Mouse (Mus musculus): ENCODE data around the gene 1700021F05Rik. TPM values are rescaled to one million over a fixed set of nuclear protein-coding genes. Genes with fewer than 3 reads are reported as not detected.

1700021F05Rik gene
- polyA plus RNA-seq, 1 experiment, result 179 TPM

GRCm38 (mm10) chr10:43516992-43517660 lies 23.7 kb downstream of the 1700021F05Rik start:
- Histone ChIP-seq H3K27ac (replicated peaks; ENCODE audit: low read depth, low read length) (no peak overlapping the region), H3K4me1 (ENCODE audit: control insufficient read depth, insufficient read depth, insufficient read length, low read length) (no peaks in the 10 kb centered on the region), H3K4me3 (ENCODE audit: insufficient read depth, low read depth, low read length) (no peak overlapping the region)

DNA sequence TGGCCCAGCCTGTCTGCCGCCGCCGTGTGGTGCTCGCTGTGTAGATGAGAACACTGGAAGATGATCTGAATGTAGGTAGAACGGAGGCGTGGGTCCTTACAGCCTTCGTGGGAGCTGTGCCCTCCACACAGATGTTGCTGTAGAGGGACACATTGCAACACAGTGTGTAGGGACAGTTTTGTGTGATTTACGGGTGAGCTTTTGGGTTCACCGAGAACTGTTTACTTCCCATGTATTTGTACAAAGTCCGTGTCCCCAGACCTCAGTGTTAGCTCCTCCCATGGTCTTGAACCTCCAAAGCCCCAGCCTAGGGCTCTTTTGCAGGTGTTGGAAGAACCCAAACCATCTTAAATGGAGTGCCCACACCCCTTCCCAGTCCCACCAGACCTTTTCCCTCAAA lies 27.8 kb downstream of the 1700021F05Rik start:
- Histone ChIP-seq H3K4me1 (ENCODE audit: control insufficient read depth, insufficient read depth, insufficient read length, low read length) (no peaks in the 10 kb centered on the region), H3K4me3 (ENCODE audit: insufficient read depth, low read depth, low read length) (no peak overlapping the region), H3K27ac (replicated peaks; ENCODE audit: low read depth, low read length) (no peak overlapping the region)

DNA sequence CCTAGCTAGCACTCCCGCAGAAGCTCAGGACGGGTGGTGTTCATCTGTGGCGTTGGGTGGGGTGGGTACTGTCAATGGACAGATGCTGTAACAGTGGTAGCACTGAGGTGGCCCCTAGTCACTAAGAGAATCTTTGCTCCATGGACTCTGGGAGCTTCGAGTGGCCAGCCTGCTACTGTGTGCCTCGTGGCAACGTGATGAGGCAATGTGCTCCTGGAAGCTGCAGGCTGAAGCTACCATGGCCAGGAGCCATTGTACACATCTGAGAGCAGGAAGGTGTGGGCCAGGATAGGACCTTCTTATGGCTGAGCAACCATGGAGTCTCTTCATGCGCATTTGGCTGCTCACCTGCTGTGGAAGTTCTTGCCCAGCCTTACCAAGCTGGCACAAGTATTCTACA lies 31.6 kb downstream of the 1700021F05Rik start:
- Histone ChIP-seq H3K4me1 (ENCODE audit: control insufficient read depth, insufficient read depth, insufficient read length, low read length) (no peaks in the 10 kb centered on the region), H3K4me3 (ENCODE audit: insufficient read depth, low read depth, low read length) (no peak overlapping the region), H3K27ac (replicated peaks; ENCODE audit: low read depth, low read length) (no peak overlapping the region)

DNA sequence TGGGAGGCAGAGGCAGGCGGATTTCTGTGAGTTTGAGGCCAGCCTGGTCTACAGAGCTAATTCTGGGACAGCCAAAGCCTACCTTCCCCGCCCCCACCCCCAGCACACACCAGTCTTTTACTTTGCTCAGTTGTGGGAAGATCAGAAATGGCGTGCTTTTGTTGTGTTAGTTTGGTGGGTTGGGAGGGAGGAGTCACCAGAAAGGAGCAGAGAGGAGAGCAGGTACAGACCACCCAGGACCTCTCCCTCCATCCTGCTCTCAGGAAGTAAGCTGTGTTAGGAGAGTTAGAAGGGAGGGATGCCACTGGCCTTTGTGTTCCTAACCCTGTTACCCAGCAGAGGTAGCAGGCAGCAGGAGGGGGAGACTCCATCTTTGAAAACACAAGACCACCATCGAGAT lies 33.7 kb downstream of the 1700021F05Rik start:
- H3K27ac ChIP-seq (replicated peaks; ENCODE audit: low read depth, low read length), result no peak overlapping the region
- H3K4me3 ChIP-seq (ENCODE audit: insufficient read depth, low read depth, low read length), result no peak overlapping the region
- no peaks in the 10 kb centered on the region for H3K4me1 ChIP-seq (ENCODE audit: control insufficient read depth, insufficient read depth, insufficient read length, low read length)

DNA sequence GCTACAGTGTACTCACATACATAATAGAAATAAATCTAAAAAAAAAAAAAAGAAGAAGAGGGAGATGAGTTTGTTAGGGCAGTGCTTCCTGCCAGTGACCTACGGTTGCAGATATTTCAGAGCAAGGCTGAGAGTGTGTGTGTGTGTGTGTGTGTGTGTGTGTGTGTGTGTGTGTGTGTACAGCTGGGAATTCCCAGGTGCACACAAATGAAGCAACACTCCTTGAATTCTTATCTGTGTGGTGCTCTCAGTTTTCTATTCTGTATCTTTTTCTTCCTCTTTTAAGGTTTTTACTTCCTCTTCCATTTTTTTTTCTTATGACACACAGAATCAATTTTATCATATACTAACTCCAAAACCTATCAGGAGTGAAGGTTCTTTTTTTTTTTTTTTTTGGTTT lies 36.5 kb downstream of the 1700021F05Rik start:
- no peak overlapping the region for H3K4me3 ChIP-seq (ENCODE audit: insufficient read depth, low read depth, low read length)
- no peak overlapping the region for H3K27ac ChIP-seq (replicated peaks; ENCODE audit: low read depth, low read length)
- no peaks in the 10 kb centered on the region for H3K4me1 ChIP-seq (ENCODE audit: control insufficient read depth, insufficient read depth, insufficient read length, low read length)

DNA sequence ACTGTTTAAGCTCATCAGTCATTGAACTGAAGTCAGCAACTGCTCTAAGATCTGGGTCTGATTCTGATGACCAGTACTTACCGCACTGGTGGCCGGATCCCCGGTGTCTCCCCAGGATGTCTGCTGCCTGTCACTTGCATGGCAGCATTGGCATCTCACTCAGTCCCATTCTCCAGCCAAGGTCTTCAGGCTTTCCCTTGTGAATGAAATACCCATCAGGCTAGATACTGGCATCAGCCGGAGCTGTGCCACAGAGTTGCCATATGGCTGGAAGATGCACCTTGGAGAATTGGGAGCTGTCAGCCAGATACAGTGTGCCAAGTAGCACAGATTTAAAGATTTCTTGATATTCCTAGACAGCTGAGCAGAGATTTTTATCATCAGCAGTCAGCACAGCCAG lies 38.2 kb downstream of the 1700021F05Rik start:
- H3K4me3 ChIP-seq (ENCODE audit: insufficient read depth, low read depth, low read length), result no peak overlapping the region
- no peaks in the 10 kb centered on the region for H3K4me1 ChIP-seq (ENCODE audit: control insufficient read depth, insufficient read depth, insufficient read length, low read length)
- no peak overlapping the region for H3K27ac ChIP-seq (replicated peaks; ENCODE audit: low read depth, low read length)

GRCm38 (mm10) chr10:43490846-43491245 lies 49.9 kb downstream of the 1700021F05Rik start:
- H3K4me1 ChIP-seq (ENCODE audit: control insufficient read depth, insufficient read depth, insufficient read length, low read length), result peaks cover 25% of the 10 kb centered on the region
- H3K27ac ChIP-seq (replicated peaks; ENCODE audit: low read depth, low read length), result peak overlapping the region; percentile 64
- H3K4me3 ChIP-seq (ENCODE audit: insufficient read depth, low read depth, low read length), result no peak overlapping the region

DNA sequence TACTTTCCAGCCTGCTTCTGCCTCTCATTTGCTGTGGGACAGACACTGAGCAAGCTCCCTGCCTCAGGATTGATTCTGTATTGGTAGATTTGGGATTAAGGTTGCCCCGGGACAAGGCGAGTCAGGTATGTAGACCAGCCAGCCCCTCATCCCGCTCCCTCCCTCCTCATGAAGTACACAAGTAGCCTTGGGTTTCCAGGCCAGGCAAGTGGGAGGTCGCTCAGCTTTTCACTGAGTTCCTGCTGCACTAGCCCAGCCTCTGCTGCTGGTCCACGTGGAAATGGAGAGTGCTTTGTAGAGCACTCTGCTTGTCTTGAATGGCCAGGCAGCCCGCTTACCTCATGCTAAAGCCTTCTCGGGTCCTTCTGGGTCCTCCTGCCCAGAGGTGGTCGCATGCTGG lies 50.8 kb downstream of the 1700021F05Rik start:
- no peak overlapping the region for H3K27ac ChIP-seq (replicated peaks; ENCODE audit: low read depth, low read length)
- H3K4me3 ChIP-seq (ENCODE audit: insufficient read depth, low read depth, low read length), result no peak overlapping the region
- peaks cover 28% of the 10 kb centered on the region for H3K4me1 ChIP-seq (ENCODE audit: control insufficient read depth, insufficient read depth, insufficient read length, low read length)

DNA sequence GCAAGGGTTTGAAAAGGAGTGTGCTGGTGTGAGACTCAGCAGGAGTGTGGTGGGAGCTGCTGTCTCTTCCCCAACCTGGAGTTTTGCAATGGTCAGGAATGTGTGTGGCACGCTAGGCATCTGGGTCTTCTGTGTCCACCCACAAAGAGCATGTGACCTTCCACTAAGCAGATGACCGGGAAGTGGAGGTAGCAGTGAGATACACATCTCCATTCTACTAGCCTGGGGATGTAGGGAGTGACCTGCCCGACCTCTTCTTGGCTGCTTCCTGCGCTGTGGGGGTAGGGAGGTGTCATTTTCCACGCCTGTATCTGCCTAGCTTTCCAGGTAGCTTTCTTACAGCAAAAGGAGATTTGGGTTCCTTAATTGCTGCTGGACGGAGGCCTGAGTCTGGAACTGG lies 51.2 kb downstream of the 1700021F05Rik start:
- Histone ChIP-seq H3K4me1 (ENCODE audit: control insufficient read depth, insufficient read depth, insufficient read length, low read length) (peaks cover 29% of the 10 kb centered on the region), H3K4me3 (ENCODE audit: insufficient read depth, low read depth, low read length) (no peak overlapping the region), H3K27ac (replicated peaks; ENCODE audit: low read depth, low read length) (no peak overlapping the region)

GRCm38 (mm10) chr10:43489139-43489538 lies 51.7 kb downstream of the 1700021F05Rik start:
- Histone ChIP-seq H3K4me3 (ENCODE audit: insufficient read depth, low read depth, low read length) (no peak overlapping the region), H3K4me1 (ENCODE audit: control insufficient read depth, insufficient read depth, insufficient read length, low read length) (peaks cover 33% of the 10 kb centered on the region), H3K27ac (replicated peaks; ENCODE audit: low read depth, low read length) (no peak overlapping the region; the same call in 1 of the 2 replicates)

DNA sequence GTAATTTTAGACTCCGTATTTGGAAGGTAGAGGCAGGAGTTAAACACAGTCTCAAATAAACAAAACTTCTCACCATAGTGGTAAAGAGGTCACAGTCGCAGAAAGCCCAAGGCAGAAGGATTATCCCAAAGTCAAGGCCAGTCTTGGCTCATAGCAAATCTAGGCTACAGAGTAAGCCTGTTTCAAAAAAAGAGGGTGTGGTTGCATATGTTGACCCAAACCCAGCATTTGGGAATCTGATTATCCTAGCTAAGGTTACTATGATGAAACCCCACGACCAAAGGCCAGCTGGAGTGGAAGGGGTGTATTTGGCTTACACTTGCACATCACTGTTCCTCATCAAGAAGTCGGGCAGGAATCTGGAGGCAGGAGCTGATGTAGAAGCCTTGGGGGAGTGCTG lies 52.5 kb downstream of the 1700021F05Rik start:
- peak overlapping the region; percentile 70; the same call in 1 of the 2 replicates for H3K27ac ChIP-seq (replicated peaks; ENCODE audit: low read depth, low read length)
- no peak overlapping the region for H3K4me3 ChIP-seq (ENCODE audit: insufficient read depth, low read depth, low read length)
- H3K4me1 ChIP-seq (ENCODE audit: control insufficient read depth, insufficient read depth, insufficient read length, low read length), result peaks cover 33% of the 10 kb centered on the region

DNA sequence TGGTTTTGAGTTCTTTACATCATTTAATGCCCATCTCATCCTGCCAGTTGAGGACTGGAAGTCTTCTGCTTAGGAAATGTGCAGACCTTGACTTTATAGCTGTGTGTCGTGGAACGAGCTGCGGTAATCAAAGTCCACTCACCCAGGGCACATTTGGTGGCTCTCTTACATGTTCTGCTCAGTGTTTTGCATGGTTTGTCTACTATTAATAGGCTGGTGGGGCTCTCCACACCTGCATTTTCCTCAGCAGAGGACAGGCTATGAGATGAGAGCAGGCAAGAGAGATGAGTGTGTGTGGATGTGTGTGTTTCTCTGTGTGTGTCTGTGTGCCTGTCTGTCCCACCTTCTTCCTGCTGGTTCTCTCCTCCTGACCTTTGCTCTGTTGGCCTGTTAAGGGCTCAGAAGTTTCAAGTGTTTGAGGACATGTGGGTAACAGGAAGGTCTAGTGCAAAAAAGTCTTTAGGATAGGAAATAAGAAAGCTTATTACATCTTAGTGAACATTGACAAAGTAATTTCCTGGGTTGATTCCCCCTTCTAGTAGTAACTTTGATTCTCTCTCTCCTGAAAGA lies 53.3 kb downstream of the 1700021F05Rik start:
- Histone ChIP-seq H3K27ac (replicated peaks; ENCODE audit: low read depth, low read length) (peak overlapping the region; percentile 80), H3K4me3 (ENCODE audit: insufficient read depth, low read depth, low read length) (no peak overlapping the region), H3K4me1 (ENCODE audit: control insufficient read depth, insufficient read depth, insufficient read length, low read length) (peaks cover 33% of the 10 kb centered on the region)

GRCm38 (mm10) chr10:43485751-43486268 lies 55.0 kb downstream of the 1700021F05Rik start:
- H3K4me3 ChIP-seq (ENCODE audit: insufficient read depth, low read depth, low read length), result no peak overlapping the region
- H3K4me1 ChIP-seq (ENCODE audit: control insufficient read depth, insufficient read depth, insufficient read length, low read length), result peaks cover 37% of the 10 kb centered on the region
- H3K27ac ChIP-seq (replicated peaks; ENCODE audit: low read depth, low read length), result peak overlapping the region; percentile 99

DNA sequence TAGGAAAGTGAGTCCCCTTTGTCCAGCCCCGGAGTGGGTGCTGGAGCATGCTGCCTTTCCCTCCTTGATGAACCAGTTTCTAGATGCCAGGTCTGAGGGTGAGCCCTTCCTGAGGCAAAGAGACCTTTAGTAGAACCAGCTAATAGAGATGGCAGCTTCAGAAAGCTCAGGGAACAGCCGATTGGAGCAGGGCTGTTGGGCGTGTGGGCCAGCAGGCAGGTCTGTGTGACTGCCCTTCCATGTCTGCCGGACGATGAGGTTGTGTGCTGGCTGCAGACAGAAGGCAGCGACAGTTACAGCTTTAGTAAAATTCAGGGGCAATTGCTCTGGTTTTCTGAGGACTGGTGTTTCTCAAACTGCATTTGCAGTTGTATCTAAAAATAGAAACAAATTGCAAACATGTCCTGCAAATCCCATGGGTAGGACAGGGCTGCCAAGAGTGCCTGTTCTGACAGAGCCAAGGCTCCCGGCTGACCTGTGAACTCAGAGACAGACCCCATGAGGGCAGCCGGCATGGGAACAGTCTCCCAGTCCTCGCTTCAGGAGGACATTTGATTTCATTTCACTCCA lies 57.3 kb downstream of the 1700021F05Rik start:
- peaks cover 25% of the 10 kb centered on the region for H3K4me1 ChIP-seq (ENCODE audit: control insufficient read depth, insufficient read depth, insufficient read length, low read length)
- peak overlapping the region; percentile 88 for H3K27ac ChIP-seq (replicated peaks; ENCODE audit: low read depth, low read length)
- no peak overlapping the region for H3K4me3 ChIP-seq (ENCODE audit: insufficient read depth, low read depth, low read length)

DNA sequence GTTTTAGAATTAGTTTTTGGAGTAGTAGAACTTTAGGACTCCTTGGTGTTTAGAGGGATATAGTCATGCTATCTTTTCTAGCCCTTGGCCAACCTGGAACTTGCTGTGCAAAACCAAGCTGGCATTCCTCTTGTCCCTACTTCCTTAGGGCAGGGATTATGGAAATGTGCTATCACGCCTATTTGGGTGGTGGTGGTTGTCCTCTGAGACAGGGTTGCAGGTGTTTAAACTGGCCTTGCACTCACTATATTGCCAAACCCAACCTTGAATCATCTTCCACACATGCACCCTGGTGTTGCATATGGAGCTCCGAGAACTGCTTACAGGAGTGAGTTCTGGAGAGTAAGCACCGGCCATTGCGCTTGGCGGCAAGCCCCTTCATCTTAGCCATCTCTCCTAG lies 58.8 kb downstream of the 1700021F05Rik start:
- no peak overlapping the region for H3K4me3 ChIP-seq (ENCODE audit: insufficient read depth, low read depth, low read length)
- H3K4me1 ChIP-seq (ENCODE audit: control insufficient read depth, insufficient read depth, insufficient read length, low read length), result peaks cover 18% of the 10 kb centered on the region
- H3K27ac ChIP-seq (replicated peaks; ENCODE audit: low read depth, low read length), result peak overlapping the region; percentile 88; the same call in 1 of the 2 replicates

GRCm38 (mm10) chr10:43481179-43481578 lies 59.6 kb downstream of the 1700021F05Rik start:
- H3K27ac ChIP-seq (replicated peaks; ENCODE audit: low read depth, low read length), result peak overlapping the region; percentile 32
- no peak overlapping the region for H3K4me3 ChIP-seq (ENCODE audit: insufficient read depth, low read depth, low read length)
- peaks cover 15% of the 10 kb centered on the region for H3K4me1 ChIP-seq (ENCODE audit: control insufficient read depth, insufficient read depth, insufficient read length, low read length)
